Mouse (Mus musculus): Measurements from ENCODE around the gene Son.

DNA sequence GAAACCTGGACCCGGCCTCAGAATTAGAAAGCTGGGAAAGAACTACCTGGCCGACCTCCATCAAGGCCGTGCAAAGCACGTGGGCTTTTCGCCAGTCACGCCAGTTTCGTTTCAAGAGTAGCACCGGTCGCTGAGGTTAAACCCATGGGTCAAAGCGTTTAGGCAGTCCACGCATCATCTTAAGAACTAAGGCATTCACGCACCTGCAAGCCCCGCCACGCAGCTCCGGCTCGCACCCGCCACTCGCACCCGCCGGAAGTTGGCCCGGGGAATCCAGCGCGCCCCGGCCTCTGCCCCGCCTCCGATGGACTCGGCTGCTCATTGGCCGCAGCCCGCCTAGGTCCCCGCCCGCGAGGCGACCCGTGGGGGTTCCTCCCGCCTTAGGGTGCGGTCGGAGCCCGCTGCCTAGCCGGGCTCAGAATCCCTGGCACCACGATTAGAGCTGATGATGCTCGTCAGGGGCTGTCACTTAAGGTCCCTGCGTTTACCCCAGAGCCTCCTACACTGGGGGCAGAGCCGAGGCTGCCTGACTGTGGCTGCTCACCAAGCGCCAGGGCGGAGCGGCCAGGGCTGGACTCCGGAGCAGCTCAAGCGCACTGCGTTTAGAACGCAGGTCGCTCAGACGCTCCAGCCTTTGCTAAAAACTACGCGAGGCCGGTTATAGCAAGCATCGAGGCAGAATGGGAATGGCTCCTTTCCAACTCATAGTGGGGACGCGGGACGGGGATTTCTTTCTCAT, 456 bp upstream of the Son start, which contains the start of gene Gart:
- TF ChIP-seq CTCF (IDR thresholded peaks at IDR 0.05; ENCODE audit: low read depth, low read length) (no peak), POLR2A (IDR thresholded peaks at IDR 0.05; ENCODE audit: insufficient read depth, low read length) (peak; percentile 88), EP300 (IDR thresholded peaks at IDR 0.05; ENCODE audit: insufficient read depth, low read depth, low read length) (0 out of 2 replicates have a peak, but pooled peaks have one; percentile 4)
